Mouse (Mus musculus) E14TG2a.4 (cell line): Measurements from ENCODE around the gene Stxbp6.

Source experiments
- CTCF ChIP-seq: conservative IDR thresholded peaks from 2 replicates; pipeline ENCODE4 v1.5.1; 2014; ENCODE audit warnings: low read length
- NANOG ChIP-seq: IDR thresholded peaks from 2 replicates; pipeline ENCODE4 v1.6.1; 2014; ENCODE audit warnings: borderline replicate concordance, low read length, mixed read lengths
- POU5F1 ChIP-seq: IDR thresholded peaks from 2 replicates; pipeline ENCODE4 v1.6.1; 2014; ENCODE audit warnings: low read length, borderline replicate concordance

GRCm38 (mm10) chr12:44922241-44922640, 152.3 kb downstream of the Stxbp6 start:
- TF ChIP-seq CTCF (no peak), POU5F1 (no peak), NANOG (no peak)
